Mouse (Mus musculus) cerebellum, postnatal 36 days (tissue): ENCODE data around the gene Fbrsl1.

Experiments
- DNase-seq, 2 experiments: peaks; one replicate each; pipeline ENCODE4 v3.0.0; 2021 to 2022; ENCODE audit warnings: mixed read lengths in 2 of 2

Gene Fbrsl1

GRCm38 (mm10) chr5:110448436-110449134 lies at the start of gene Fbrsl1:
TSS of gene Fbrsl1 (minus strand) at chr5:110448503.
- DNase-seq, result peak; percentile 85 to 89

GRCm38 (mm10) chr5:110498071-110498470 lies 49.8 kb upstream of the Fbrsl1 start:
- DNase-seq, result no peak

GRCm38 (mm10) chr5:110497556-110497955 lies 49.3 kb upstream of the Fbrsl1 start:
- DNase-seq, result peak; percentile 26 to 28

- DNase-seq, result no peak
Measured at GRCm38 (mm10) chr5:110495051-110495450, 46.7 kb upstream of the Fbrsl1 start.

- DNase-seq, result no peak
Measured at GRCm38 (mm10) chr5:110494396-110494795, 46.1 kb upstream of the Fbrsl1 start.

- DNase-seq, result peak; percentile 69
Measured at GRCm38 (mm10) chr5:110493785-110494184, 45.5 kb upstream of the Fbrsl1 start.

GRCm38 (mm10) chr5:110489639-110490038 lies 41.3 kb upstream of the Fbrsl1 start:
- no peak for DNase-seq

- DNase-seq, result no peak
Measured at GRCm38 (mm10) chr5:110487943-110488342, 39.6 kb upstream of the Fbrsl1 start.

GRCm38 (mm10) chr5:110486674-110487334 lies 38.5 kb upstream of the Fbrsl1 start:
- DNase-seq, result no peak

GRCm38 (mm10) chr5:110484711-110485110 lies 36.4 kb upstream of the Fbrsl1 start:
- DNase-seq, result no peak

GRCm38 (mm10) chr5:110479228-110479627 lies 30.9 kb upstream of the Fbrsl1 start:
- DNase-seq, result no peak

GRCm38 (mm10) chr5:110474156-110474555 lies 25.9 kb upstream of the Fbrsl1 start:
- DNase-seq, result no peak

GRCm38 (mm10) chr5:110472834-110473233 lies 24.5 kb upstream of the Fbrsl1 start:
- no peak for DNase-seq

- no peak for DNase-seq
Measured at GRCm38 (mm10) chr5:110471981-110472476, 23.7 kb upstream of the Fbrsl1 start.

GRCm38 (mm10) chr5:110471285-110471684 lies 23.0 kb upstream of the Fbrsl1 start:
- no peak for DNase-seq

- no peak for DNase-seq
Measured at GRCm38 (mm10) chr5:110469227-110469925, 21.1 kb upstream of the Fbrsl1 start.

GRCm38 (mm10) chr5:110468296-110468695 lies 20.0 kb upstream of the Fbrsl1 start:
- DNase-seq, result no peak

GRCm38 (mm10) chr5:110467725-110468124 lies 19.4 kb upstream of the Fbrsl1 start:
- no peak for DNase-seq

GRCm38 (mm10) chr5:110466531-110467424 lies 18.5 kb upstream of the Fbrsl1 start:
- peak; percentile 30 to 36 for DNase-seq

GRCm38 (mm10) chr5:110462646-110463045 lies 14.3 kb upstream of the Fbrsl1 start:
- no peak for DNase-seq

- DNase-seq, result no peak
Measured at GRCm38 (mm10) chr5:110458936-110459335, 10.6 kb upstream of the Fbrsl1 start.

GRCm38 (mm10) chr5:110455272-110455671 lies 7.0 kb upstream of the Fbrsl1 start:
- DNase-seq, result no peak
